Mouse (Mus musculus): Measurements from ENCODE around the gene Gpr146.
"Not testable (repeated sequence)": the region's sequence is repeated elsewhere in the genome, so short reads cannot be mapped to it uniquely, and the experiment has no call there.

The Gpr146 gene

GRCm38 (mm10) chr5:139382760-139383159 is 5.3 kb downstream of the Gpr146 start:
- peak; percentile 86 to 90 for DNase-seq

- no peak for DNase-seq
These were observed 5.7 kb downstream of the Gpr146 start for GRCm38 (mm10) chr5:139383234-139383633.

- DNase-seq, result peak; percentile 68 to 81
These were observed 7.0 kb downstream of the Gpr146 start for GRCm38 (mm10) chr5:139384531-139384930.

- no peak for DNase-seq
These were observed 8.6 kb downstream of the Gpr146 start for GRCm38 (mm10) chr5:139386047-139386446.

- peak in 1 of 2 experiments; percentile 78 for DNase-seq
These were observed 10.1 kb downstream of the Gpr146 start for GRCm38 (mm10) chr5:139387329-139388194.

- peak; percentile 62 to 75 for DNase-seq
These were observed 10.7 kb downstream of the Gpr146 start for GRCm38 (mm10) chr5:139388195-139388570.

GRCm38 (mm10) chr5:139388694-139389675 is 11.5 kb downstream of the Gpr146 start:
- no peak for DNase-seq

- peak; percentile 90 to 94 for DNase-seq
These were observed 12.2 kb downstream of the Gpr146 start for GRCm38 (mm10) chr5:139389676-139390061.

- DNase-seq, result not testable (repeated sequence)
These were observed 13.0 kb downstream of the Gpr146 start for GRCm38 (mm10) chr5:139390324-139391119.

- no peak for DNase-seq
These were observed 14.0 kb downstream of the Gpr146 start for GRCm38 (mm10) chr5:139391309-139391990.

- DNase-seq, result no peak
These were observed 15.0 kb downstream of the Gpr146 start for GRCm38 (mm10) chr5:139392219-139393196.

GRCm38 (mm10) chr5:139393197-139393588 is 15.7 kb downstream of the Gpr146 start:
- no peak for DNase-seq

- DNase-seq, result no peak
These were observed 16.9 kb downstream of the Gpr146 start for GRCm38 (mm10) chr5:139394399-139394798.

- no peak for DNase-seq
These were observed 18.0 kb downstream of the Gpr146 start for GRCm38 (mm10) chr5:139395528-139395927.

- no peak for DNase-seq
These were observed 19.9 kb downstream of the Gpr146 start for GRCm38 (mm10) chr5:139397359-139397916.

GRCm38 (mm10) chr5:139397959-139398753 is 20.7 kb downstream of the Gpr146 start:
- peak; percentile 93 to 95 for DNase-seq

- no peak for DNase-seq
These were observed 21.3 kb downstream of the Gpr146 start for GRCm38 (mm10) chr5:139398786-139399185.

GRCm38 (mm10) chr5:139399991-139400390 is 22.5 kb downstream of the Gpr146 start:
- no peak for DNase-seq

- DNase-seq, result no peak
These were observed 24.6 kb downstream of the Gpr146 start for GRCm38 (mm10) chr5:139402106-139402505.
